Mouse (Mus musculus) CD4-positive, CD25-positive, alpha-beta regulatory T cell, adult 2 months (primary cell): ENCODE data around the gene Foxk2.

Experiments
- DNase-seq: peaks from one replicate; pipeline ENCODE4 v3.0.0-alpha.2; 2012; ENCODE audit warnings: low read depth, low spot score

Foxk2 gene

DNA sequence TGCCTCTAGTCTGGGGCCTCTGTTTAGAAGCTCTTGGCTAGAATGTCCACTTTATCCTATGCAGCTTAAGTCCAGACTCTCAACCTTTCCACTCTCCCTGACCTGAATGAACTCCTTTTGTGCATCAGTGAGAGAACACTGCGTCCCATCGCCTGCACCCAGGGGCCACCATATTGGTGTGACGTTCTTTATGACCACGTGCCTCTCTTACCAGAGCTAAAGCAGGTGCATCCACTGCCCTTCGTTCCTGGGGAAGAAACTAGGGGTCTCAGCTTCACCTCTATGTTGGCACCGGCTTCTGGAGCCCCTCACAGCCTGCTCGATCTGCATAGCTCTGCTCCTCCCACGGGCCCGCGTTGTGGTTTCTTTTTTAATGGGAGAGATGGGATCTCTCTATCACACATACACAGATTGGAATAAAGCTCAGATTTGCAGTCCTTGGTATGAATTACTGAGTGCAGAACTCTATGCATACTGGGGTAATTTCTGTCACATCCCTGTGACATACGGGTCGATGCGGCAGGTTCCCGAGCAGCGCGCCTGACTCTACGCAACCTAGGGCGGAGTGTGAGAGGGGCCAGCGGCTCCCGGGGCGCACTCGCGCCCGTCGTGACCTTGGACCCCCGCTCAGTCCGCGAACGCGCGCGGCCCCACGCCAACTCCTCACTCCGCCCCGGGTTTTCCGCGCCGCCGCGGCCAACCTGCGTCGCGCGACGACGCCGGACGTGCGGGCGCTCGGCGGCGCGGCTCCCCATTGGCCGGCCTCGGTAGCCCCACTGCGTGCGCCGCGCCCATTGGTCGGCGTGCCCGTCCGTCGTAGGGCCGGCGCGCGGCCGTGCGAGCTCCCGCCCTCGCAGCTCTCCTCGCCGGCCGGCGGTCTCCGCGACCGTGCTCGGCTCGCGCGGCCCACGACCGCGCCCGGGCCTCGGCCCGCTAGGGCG is at the start of gene Foxk2:
TSS of gene Foxk2 (plus strand) at position 831 of the 941 bp plus-strand sequence.
- peak; percentile 96 for DNase-seq

DNA sequence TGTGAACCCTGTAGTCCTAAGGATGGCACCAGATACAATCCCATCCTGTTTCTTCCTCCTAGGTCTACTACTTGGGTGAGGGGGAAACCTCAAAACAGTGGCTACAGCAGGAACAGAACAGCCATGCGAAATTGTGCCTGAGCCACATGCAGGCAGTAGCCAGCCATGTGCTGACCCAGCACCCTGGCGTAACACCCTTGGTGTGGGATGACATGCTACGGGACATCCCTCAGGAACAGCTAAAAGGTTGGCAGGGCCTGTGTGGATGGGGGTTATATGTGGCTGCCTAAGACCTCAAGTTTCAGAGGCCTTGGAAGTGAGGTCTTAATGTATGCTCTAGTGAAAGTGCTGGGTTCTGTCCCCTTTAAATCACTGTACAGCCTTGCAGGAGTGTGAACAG is 43.0 kb upstream of the Foxk2 start:
- DNase-seq, result no peak

DNA sequence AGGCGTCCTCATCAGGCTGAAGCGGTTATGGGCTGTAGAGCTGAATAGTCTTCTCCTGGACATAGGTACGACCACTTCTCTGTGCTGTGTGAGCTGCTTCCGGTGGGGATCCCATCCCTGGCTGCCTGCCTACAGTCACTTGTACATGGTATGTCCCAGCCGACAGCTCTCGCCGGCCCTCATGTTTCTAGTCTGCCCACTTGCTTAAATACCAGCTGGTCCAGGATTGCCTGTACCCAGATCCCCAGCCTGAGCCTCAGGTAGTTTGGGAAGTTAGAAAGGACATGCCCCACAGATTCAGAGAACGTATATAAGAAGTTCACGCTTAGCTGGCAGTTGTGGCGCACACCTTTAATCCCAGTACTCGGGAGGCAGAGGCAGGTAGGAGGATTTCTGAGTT is 40.0 kb upstream of the Foxk2 start:
- DNase-seq, result no peak

DNA sequence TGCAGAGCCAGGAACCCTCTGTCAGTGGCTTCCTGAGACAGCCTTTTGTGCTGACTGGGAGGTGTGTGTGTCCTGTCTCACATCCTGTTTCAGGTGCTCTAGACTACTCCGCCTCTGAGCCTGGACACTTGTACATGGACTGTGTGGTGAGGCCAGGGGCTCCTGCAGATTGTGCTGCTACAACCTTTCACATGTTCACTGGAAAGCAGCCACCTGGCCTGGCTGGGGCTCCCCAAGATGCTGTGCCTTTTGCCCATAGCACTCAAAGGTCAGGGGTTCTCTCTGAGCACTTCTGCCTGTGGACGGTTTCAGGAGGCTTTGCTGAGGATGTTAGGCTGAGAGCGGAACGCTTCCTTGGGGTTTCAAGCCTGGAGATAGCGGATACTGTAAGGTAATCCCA is 39.0 kb upstream of the Foxk2 start:
- DNase-seq, result no peak

DNA sequence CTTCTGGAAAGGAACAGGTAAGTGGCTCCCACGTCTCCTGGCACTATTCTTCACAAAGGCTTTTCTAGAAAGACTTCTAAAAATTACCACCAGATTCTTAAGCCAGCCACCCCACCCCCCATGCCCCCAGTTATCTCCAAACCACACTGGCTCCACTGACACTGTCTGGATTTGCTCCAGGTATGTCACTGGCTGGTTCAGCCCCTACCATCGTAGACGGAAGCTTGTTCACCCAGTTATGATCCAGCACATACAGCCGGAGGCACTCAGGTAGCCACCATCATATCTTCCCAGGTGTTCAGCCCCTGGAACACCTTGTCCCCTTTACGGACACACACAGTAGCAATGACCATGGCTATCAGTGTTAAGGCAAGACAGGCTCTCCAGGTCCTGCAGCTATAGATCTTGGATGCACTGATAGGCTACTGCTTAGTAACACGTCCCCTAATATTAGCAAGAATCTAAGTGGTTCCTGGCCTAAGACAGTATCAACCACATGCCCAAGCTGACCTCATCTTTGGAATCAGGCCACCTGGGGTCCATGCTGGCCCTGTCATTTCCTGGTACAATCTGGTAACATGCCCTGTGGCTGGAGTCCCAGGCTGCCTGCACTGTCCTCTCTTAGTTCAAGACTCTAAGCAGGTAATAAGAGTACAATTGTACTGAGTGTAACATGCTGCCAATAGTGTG is 38.3 kb upstream of the Foxk2 start:
- DNase-seq, result no peak

DNA sequence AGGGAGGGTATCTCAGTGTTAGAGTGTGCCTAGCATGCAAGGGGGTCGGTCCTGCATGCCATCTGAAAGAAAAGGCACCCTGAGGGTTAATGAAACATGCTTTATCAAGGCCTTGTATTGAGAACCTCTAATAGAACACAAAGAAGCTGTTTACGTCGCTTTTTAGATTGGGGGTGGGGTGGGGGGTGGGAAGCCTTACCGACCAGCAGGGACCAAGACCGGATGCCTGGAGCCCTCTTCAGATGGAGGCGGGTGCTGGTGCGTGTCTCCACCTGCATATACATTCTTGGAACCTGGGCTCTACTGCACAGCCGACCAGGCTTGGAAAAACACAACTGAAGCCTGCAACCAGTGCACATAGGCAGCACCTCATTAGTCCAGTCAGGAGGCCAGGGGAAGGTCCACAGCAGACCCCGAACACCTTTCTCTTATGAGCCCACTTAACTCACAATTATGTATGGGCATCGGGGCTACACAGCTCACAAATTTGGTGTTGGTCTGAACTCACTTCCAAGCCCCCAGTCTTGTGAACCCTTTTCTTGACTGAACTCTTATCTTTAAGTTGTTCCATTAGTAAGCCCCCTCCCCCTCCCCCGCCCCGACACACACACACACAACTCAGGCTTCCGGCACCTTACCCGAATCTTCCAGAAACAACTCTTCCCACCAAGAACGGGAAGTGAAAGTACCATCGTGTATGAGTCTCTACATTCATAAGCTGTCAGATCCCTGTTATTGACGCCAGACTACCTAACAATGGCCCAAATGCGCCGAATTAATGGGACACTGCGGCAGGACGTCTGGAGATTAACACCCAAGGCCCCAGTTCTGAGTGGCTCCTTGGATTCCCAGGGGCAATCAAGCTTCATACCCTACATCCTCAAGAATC is 31.4 kb upstream of the Foxk2 start:
- DNase-seq, result peak; percentile 54

DNA sequence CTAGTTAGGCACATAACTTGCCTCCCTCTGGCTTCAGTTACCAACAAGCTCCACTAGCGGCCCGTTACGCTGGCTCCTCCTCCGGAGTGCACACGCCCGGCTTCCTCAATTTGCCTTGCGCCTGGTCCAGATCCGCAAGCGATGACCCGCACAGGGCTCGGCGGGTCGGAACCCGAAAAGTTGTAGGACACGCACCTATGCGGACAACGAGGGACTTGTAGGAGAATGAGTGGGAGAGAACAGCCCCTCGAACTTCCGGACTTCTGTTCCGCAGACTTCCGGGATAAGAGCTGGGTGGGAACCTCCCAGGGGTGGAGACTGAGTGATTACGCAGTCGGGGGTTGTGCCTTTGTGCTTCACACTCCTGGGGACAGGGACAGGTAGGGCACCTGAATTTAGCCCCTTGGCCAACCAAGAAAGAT is 30.8 kb upstream of the Foxk2 start, which contains the start of gene Cybc1:
TSS of gene Cybc1 (minus strand) at position 305 of the 422 bp plus-strand sequence.
- DNase-seq, result peak; percentile 92

DNA sequence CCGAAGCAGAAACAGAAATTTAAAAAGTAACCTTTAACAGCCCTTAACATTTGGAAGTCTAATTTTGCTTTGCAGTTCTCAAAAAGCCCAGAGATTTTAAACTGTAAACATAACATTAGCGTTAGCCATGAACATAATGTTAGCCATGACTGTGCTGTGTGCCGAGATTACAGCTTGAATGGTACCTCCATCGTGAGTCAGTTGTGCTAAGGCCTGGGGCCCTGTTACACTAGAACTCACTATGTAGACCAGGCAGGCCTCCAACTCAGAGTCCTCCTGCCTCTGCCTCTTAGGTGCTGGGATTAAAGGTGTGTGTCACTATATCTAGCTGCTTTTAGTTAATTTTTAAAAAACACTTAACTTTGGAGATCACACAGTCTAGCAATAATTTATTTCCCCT is 28.6 kb upstream of the Foxk2 start:
- DNase-seq, result no peak

DNA sequence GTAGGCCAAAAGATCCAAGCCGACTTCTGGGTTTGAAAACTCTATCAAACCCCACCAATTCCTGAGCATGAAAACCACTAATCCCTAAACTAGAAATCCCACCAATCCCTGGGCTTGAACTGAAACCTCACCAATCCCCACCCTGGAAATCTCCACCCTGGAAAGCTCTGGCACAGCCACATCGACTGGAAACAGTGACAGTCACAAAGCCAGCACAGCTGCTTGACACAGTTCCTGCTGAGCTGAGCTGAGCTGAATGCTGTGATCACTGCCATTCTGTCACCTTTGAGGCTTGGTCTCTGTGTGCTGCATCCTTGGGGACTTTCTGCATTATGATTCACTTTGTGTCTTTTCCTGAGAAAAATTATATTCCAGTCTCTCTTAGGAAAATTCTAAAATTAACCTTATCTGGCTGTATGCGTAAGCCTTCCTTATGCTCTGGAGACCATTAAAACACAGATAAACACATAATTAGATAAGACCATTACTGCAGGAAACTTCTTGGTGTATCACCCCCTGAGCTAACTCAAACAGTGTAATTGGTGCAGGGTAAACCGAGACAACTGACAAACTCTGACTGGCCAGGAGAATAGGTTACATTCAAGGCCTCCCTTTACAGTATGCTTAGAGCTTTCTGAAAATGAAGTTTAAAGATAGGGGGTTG is 28.0 kb upstream of the Foxk2 start:
- DNase-seq, result no peak

DNA sequence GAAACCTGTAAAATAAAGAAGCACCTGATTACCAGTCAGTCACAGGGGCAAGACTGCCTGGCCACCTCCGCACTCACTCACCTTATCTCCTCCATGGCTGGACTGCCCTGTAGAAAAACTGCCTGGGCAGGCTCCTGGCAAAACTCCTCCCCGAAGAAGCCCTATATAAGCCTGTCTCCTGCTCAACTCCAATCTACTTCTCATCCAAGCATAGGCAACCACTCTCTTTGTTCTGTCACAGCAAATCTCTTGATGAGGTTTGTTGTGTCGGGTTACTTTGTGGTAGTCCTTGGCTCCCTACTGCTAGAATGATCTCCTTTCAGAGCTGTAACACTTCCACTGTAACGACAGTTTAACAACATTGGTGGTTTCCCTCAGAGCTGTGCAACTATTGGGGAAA is 27.1 kb upstream of the Foxk2 start:
- DNase-seq, result no peak

DNA sequence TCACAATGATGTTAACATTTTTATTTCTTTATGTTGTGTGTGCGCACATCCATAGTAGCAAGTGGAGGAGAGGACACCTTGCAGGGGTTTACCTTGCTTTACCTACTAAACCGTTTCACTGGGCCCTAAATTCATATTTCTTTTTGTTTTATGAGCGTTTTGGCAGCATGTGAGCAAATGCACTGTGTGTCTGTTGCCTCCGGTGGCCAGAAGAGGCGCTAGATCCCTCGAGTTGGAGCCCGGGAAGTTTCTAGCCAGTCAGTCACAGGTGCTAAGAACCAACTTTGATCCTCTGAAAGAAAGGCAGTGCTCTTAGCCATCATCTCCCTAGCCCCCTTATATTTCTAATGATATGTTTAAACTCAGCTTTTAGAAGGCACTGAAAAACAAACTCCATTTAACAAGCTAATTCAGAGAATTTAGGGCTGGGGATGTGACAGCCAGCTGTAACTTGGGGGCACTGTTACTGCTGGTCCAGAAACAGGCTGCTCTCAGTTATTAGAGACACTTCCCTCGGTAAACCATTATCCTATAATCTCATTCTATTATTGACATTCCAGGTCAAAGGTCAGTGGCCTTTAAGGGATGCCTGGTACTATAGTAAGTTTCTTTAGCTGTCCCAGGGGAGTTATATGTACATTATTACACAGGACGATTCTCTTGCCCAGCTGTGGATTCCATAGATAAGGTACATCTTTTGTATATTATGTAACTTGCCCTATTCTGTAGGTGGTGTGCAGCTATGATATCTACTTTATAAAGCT is 24.1 kb upstream of the Foxk2 start:
- DNase-seq, result peak; percentile 77

DNA sequence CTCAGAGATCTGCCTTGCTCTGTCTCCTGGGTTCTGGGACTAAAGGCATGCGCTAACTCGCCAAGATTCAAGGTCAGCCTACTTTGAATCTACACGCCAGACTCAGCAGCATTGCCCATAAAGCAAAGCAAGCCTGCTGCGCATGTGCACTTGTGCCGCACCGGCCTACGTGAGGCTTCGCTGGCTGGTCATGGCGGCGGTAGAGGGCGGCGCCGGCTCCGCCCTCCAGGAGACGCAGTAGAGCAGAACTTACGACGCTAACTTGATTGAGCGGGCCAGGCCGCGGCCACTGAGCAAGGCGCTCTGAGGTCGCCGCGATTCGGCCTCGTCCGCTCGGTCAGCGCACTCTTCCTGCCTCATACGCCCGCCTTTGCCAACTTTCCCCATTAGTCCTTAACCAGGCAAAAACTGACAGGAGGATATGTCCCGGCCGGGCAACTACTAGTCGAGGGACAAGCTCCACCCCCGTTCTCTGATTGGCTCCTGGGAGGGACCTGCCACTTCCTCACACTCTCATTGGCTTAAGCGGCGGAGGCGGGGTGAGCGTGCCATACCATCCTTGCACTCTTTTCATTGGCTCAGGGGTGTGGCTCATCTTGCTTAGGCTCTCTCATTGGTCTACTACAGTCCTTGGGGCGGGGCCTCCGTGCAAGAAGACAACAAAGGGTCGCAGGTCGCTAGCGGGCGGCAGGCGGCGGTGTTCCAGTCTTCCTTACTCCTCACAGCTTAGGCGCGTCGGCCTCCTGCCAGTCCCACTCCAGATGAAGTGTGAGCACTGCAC is 23.0 kb upstream of the Foxk2 start, which contains the start of gene Narf:
TSS of gene Narf (plus strand) at position 690 of the 781 bp plus-strand sequence.
- peak; percentile 99 for DNase-seq

DNA sequence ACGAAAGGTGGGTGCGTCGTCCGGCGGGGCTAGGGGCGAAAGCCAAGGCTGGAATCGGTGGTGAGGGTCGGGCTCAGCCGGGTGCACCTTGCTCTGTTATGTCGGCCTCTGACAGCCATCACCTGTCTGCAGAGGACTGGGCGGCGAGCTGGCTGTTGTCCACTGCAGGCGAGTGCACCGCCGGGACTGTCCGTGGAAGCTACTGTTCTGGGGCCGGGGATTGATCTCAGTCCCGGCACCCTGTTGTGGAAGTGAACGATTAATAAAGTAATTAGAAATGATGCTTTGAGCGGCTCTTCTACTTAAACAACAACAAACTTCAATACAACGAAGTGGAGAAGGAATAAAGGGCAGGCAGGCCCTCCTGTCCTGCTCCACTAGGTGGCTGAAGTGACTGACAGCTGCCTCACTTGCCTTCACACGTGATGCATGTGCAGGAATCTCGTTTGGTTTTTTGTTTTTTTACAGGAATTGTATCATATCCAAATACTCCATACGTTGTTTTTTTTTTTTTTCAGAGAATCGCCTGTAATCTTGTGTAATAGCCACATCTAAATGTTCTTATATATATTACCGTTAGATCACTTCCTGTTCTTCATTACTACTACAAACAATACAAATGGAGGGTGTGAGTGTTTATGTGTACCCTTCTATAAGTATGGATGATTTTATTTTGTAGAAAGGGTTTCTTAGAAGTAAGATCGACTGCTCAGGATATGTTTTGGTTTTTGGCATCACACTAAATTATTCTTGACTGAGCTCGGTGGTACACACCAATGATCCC is 22.3 kb upstream of the Foxk2 start:
- peak; percentile 71 for DNase-seq

DNA sequence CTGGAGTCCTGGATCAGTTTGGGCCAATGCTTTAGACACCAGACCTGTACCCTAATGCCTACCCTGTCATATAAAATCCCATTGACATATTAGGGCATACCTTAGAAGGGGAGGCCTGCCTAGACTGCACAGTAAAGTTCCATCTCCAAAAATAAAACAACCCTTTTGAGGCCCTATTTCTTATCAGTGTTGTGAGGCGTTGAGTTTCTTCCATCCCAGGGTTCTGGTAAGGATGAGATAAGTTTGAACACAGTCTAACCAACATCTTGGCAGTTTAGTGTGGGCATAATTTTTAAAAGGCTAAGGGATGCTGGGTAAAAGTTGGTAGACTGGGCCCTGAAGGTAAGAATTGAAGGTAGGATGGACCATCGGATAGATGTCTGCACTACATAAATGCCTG is 20.1 kb upstream of the Foxk2 start:
- no peak for DNase-seq

DNA sequence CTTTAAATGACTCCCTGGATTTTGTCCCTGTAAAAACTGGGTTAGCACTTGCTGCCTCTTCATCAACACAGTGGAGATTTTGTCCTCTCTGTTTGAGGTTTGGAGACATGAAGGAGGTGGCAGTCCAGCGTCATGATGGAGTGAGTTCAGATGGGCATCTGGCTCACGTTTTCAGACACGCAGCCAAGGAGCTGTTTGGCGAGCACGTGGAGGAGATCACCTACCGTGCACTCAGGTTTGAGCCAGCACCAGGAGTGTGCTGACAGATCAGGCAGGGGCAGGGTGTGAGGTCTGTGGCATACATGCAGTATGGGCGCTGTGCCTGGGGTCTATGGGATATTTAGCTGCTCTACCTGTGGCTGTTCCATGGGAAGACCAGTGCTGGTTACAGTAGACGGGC is 9.6 kb upstream of the Foxk2 start:
- no peak for DNase-seq

DNA sequence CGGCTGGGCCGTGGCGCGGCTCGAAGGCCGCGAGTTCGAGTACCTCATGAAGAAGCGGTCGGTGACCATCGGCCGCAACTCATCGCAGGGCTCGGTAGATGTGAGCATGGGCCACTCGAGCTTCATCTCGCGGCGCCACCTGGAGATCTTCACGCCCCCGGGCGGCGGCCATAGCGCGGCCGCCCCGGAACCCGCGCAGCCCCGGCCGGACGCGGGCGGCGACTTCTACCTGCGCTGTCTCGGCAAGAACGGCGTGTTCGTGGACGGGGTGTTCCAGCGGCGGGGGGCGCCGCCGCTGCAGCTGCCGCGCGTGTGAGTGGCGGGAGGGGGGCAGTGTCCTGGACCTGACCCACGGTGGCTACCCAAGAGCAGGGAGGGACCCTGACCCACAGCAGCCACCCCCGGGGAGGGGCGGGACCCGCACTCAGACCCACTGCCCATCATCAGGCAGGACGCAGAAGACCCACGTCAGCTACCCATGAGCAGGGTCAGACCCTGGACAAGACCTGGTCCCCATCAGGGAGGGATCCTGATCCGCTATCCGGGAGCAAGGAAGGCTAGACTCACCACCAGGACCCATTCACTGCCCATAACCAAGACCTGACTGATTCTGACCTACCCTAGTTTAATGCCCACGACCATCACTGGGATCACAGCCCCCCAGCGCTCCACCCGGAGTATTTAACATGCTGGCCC is 569 bp downstream of the Foxk2 start:
- peak; percentile 58 for DNase-seq

DNA sequence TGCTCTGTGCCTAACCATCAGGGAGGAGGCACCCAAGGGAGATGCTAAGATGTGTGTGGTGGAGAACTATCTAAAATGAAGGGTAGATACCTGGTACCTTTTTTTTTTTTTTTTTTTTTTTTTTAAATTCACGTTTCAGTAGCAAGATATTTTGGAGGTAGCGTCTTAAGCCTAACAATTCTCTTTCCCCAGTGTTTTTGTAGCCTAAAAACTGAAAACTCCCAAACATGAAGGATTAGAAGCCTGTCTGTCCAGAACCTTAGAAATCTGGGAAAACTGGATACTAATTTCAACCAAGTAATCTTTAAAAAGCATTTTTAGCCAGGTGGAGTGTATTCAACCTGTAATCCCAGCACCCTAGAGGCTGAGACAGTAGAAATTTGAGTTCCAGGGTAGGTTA is 1.3 kb downstream of the Foxk2 start:
- no peak for DNase-seq

DNA sequence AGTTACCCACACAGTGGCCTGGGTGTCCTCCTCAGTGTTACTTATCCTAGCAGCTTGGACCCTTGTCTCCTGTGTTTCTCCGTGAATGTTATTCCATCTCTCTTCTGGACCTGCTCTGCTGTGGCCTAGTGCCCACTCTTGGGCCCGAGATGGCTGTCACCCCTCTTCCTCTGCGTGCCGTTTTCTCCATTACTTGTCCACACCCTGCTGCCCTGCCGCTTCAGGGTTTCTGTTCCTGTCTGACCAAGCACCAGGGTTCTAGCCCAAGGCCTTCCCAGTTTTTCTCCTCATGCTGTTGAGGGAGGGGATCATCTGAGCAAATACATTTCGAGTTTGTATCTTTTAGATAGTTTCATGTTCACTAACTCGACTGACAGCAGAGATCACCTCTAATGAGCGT is 17.7 kb downstream of the Foxk2 start:
- no peak for DNase-seq
